Mouse (Mus musculus) midbrain, embryonic 10.5 days (tissue): ENCODE measurements around the gene Actn1. TPM values are rescaled to one million over a fixed set of nuclear protein-coding genes. Genes with fewer than 3 reads are reported as not detected.
"Not testable (repeated sequence)": the region's sequence is repeated elsewhere in the genome, so short reads cannot be mapped to it uniquely, and the experiment has no call there.

ENCODE experiments used
- DNase-seq: peaks from one replicate; pipeline ENCODE4 v3.0.0-alpha.2; 2017; ENCODE audit warnings: low spot score
- H3K27ac ChIP-seq: fragments of 300-500 bp; sonication (generic); replicated peaks from 2 replicates; pipeline ENCODE4 v1.5.1; 2016; ENCODE audit warnings: mild to moderate bottlenecking
- H3K27me3 ChIP-seq: fragments of 300-500 bp; sonication (generic); 2 replicates; pipeline ENCODE4 v1.6.1; 2016; ENCODE audit warnings: low read depth, mild to moderate bottlenecking; ENCODE audit not compliant: poor library complexity, severe bottlenecking
- H3K36me3 ChIP-seq: fragments of 300-500 bp; sonication (generic); 2 replicates; pipeline ENCODE4 v1.6.1; 2016; ENCODE audit warnings: mild to moderate bottlenecking, moderate library complexity
- H3K4me1 ChIP-seq: fragments of 300-500 bp; sonication (generic); 2 replicates; pipeline ENCODE4 v1.6.1; 2016
- H3K4me3 ChIP-seq: fragments of 300-500 bp; sonication (generic); 2 replicates; pipeline ENCODE4 v1.5.1; 2016; ENCODE audit warnings: mild to moderate bottlenecking, moderate library complexity
- H3K9me3 ChIP-seq: fragments of 300-500 bp; sonication (generic); replicated peaks from 2 replicates; pipeline ENCODE4 v1.6.1; 2016; ENCODE audit warnings: mild to moderate bottlenecking
- WGBS: fragments of 180-500 bp; shearing (Covaris S2); methylation state at CpG from one replicate; pipeline ENCODE4 v1.1.7; 2016; 5-methylcytosine and 5-hydroxymethylcytosine counted together
- polyA plus RNA-seq: library from polyadenylated mRNA; unstranded; fragments of >200 nt; fragmentation: Nextera tagmentation; extraction: Ambion mirVana; gene quantifications from 2 replicates; pipeline ENCODE4 v1.2.1, GENCODE M21; 2016

Gene Actn1
- polyA plus RNA-seq, 1 experiment from 2014 or later, result 24.9 TPM

GRCm38 (mm10) chr12:80275187-80275820, 15.1 kb upstream of the Actn1 start:
- DNase-seq, result no peak
- Histone ChIP-seq H3K4me3 (no peak overlapping the region), H3K4me1 (peaks cover 36% of the 10 kb centered on the region), H3K27ac (no peak overlapping the region), H3K9me3 (no peaks in the 10 kb centered on the region), H3K36me3 (no peaks in the 10 kb centered on the region), H3K27me3 (no peaks in the 10 kb centered on the region)
- WGBS, result 85% methylated on average over 5 of the region's 5 CpGs

DNA sequence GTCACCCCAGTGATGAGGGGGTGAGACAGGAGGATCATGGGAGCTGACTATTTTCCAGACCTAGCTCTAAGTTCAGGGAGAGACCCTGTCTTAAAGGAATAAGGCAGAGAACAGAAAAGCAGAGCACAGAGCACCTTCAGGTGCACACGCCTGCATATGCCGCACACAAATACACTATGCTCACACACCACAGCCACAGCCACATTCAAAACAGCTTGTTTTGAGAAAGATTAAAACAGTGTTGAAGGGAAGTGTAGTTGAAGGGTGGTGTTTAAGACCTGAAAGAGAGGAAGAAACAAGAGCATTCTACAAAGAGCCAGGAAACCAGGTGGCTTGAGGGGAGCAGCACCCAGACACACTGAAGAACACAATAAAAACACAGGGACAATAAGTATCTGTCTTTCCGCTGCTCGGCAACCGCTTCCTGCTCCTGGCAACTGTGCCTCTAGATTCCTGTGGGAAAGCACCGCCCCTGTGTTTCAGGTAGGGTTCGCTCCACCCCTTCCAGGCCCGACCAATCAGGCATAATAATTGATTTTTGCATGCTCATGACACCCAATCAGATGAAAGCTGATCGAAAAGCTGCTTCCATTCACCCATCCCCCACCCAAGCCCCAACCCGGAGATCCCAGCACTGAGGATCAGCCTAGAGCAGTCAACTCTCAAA, 13.0 kb upstream of the Actn1 start:
- peak overlapping the region; percentile 63 for H3K27ac ChIP-seq
- H3K9me3 ChIP-seq, result no peaks in the 10 kb centered on the region
- DNase-seq, result peak; percentile 78
- H3K4me3 ChIP-seq, result peak overlapping the region; percentile 33
- H3K4me1 ChIP-seq, result peaks cover 35% of the 10 kb centered on the region
- H3K36me3 ChIP-seq, result no peaks in the 10 kb centered on the region
- no peaks in the 10 kb centered on the region for H3K27me3 ChIP-seq
- WGBS, result 21% methylated on average over 10 of the region's 10 CpGs

DNA sequence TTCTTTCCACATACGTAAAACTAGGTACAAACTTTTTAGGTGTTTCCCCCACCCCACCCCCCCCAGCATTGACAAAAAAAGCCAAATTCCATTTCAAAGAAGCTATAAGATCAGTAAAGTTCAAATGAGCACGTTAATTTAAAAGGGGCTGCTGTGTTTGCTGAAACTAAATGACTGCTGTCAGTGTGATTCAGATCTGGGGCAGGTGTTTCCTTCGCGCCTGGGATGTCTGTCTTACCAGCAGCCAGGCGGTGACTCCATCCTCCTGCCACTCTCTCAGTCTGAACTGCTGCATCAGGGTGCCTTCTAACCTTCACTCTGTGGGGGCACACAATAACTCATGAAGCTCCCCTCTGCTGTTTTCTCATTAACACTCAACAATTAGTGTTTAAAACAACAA, 11.6 kb upstream of the Actn1 start:
- no peak overlapping the region for H3K4me3 ChIP-seq
- DNase-seq, result no peak
- WGBS, result 28% methylated on average over 5 of the region's 5 CpGs

GRCm38 (mm10) chr12:80270924-80271323, 10.8 kb upstream of the Actn1 start:
- Histone ChIP-seq H3K27ac (peak overlapping the region; percentile 64), H3K27me3 (no peaks in the 10 kb centered on the region), H3K9me3 (no peaks in the 10 kb centered on the region), H3K4me3 (no peak overlapping the region), H3K36me3 (no peaks in the 10 kb centered on the region), H3K4me1 (peaks cover 35% of the 10 kb centered on the region)
- peak; percentile 23 for DNase-seq
- 5% methylated on average over 3 of the region's 3 CpGs for WGBS

More for the DNA sequence above, 11.6 kb upstream of the Actn1 start:
- H3K27ac ChIP-seq, result no peak overlapping the region
- H3K27me3 ChIP-seq, result no peaks in the 10 kb centered on the region
- H3K9me3 ChIP-seq, result no peaks in the 10 kb centered on the region
- no peaks in the 10 kb centered on the region for H3K36me3 ChIP-seq
- peaks cover 35% of the 10 kb centered on the region for H3K4me1 ChIP-seq

GRCm38 (mm10) chr12:80269303-80269702, 9.1 kb upstream of the Actn1 start:
- Histone ChIP-seq H3K27ac (no peak overlapping the region), H3K4me1 (peaks cover 33% of the 10 kb centered on the region), H3K27me3 (no peaks in the 10 kb centered on the region), H3K36me3 (no peaks in the 10 kb centered on the region), H3K9me3 (no peaks in the 10 kb centered on the region), H3K4me3 (no peak overlapping the region)
- DNase-seq, result no peak
- 88% methylated on average over 2 of the region's 2 CpGs for WGBS

- Histone ChIP-seq H3K36me3 (no peaks in the 10 kb centered on the region), H3K9me3 (no peaks in the 10 kb centered on the region), H3K4me3 (no peak overlapping the region), H3K27ac (no peak overlapping the region), H3K27me3 (no peaks in the 10 kb centered on the region), H3K4me1 (peaks cover 21% of the 10 kb centered on the region)
- WGBS, result 87% methylated on average over 6 of the region's 6 CpGs
- DNase-seq, result no peak
These were observed 7.8 kb upstream of the Actn1 start for GRCm38 (mm10) chr12:80267962-80268361.

- DNase-seq, H3K27ac ChIP-seq, H3K36me3 ChIP-seq, H3K4me3 ChIP-seq, H3K9me3 ChIP-seq, H3K27me3 ChIP-seq: not testable (repeated sequence)
- peaks cover 18% of the 10 kb centered on the region for H3K4me1 ChIP-seq
- 85% methylated on average over 7 of the region's 7 CpGs for WGBS
These were observed 4.2 kb upstream of the Actn1 start for GRCm38 (mm10) chr12:80264388-80264787.

DNA sequence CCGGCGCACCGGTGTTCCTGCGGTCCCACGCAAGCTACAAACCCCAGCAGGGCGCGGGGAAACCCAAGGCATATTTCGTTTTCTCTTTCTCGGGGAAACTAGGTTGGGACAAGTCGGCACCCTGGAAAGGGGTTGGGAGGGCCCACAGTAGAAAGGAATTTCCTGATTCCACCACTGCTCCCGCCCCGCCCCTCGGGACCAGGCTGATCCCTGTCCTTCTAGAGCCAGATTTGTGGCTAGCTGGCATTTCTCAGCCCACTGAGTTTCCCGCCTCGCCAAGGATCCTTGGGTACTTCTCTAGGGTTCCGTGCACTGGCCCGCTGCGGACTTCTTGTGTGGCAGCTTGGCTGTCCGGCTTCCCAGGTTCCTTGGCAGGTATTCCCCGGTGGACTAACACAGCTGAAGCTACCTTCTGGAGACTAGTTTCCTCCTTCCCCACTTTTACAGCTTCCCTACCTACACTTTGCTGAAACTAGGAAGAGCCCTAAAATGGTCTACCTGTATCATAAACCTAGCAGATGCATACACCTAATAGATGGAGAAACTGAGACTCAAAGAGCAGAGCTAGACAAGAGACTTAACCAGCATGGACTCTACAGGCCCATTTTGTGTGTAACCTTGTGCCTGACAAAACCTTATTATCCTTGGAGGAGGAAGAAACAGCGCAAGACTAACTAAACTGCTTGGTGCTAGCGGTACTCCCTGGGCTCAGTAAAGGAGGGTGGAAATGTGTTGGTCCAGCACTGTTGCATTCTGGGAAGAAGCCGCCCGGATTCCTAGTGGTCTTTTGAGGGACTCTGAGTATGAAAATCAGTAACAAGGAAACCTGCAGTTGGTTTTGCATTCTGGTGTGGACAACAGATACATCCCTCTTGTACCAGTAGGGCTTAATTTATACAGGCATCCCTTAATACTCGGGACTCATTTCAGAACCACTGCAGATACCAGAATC, 849 bp upstream of the Actn1 start:
- Histone ChIP-seq H3K9me3 (no peaks in the 10 kb centered on the region), H3K27ac (peak overlapping the region; percentile 95), H3K36me3 (no peaks in the 10 kb centered on the region), H3K4me1 (peaks cover 42% of the 10 kb centered on the region), H3K4me3 (peak overlapping the region; percentile 87), H3K27me3 (peaks cover 7% of the 10 kb centered on the region)
- 12% methylated on average over 25 of the region's 25 CpGs for WGBS
- DNase-seq, result peak; percentile 33

DNA sequence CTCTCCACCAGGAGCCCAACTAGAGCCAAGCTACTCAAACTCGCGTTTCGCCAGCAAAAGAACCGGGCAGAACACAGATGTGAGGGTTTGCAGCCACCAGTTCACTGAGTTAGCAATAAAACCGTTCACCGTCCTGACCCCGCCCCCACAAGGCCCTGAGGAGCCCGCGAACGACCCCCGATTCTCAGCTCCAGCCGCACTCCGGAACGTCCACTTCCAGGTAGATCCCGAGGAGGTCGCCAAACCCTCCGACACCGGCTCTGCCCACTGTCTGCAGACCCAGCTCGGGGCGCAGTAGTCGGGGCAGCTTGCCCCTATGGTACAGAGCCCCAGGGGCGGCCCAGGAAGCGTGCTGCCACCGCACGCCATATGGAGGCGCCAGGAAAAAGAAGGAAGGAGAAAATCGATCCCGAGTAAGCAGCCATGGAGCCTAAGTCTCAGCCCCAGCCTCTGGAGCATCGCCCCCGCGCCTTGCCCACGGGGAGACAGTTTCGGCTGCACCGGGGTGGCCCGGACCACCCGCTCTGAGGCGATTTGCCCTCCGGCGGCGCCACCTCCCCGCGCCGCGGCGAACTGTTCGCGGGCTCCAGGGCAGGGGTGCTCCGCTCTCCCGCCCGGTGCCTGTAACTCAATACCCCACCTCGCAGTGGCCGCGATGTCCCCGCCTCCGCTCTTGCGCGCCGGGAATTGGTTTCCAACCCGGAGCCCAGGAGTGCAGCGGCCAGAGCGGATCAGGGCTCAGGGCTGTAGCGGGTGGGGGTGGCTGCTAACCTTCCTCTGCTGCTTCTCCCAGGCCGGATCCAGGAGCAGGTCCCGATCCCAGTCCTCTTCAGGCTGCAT, 735 bp downstream of the Actn1 start:
- Histone ChIP-seq H3K36me3 (no peaks in the 10 kb centered on the region), H3K4me1 (peaks cover 42% of the 10 kb centered on the region), H3K27ac (peak overlapping the region; percentile 95), H3K4me3 (peak overlapping the region; percentile 87), H3K27me3 (peaks cover 7% of the 10 kb centered on the region), H3K9me3 (no peaks in the 10 kb centered on the region)
- peak; percentile 87 for DNase-seq
- WGBS, result under 1% methylated on average over 64 of the region's 64 CpGs

DNA sequence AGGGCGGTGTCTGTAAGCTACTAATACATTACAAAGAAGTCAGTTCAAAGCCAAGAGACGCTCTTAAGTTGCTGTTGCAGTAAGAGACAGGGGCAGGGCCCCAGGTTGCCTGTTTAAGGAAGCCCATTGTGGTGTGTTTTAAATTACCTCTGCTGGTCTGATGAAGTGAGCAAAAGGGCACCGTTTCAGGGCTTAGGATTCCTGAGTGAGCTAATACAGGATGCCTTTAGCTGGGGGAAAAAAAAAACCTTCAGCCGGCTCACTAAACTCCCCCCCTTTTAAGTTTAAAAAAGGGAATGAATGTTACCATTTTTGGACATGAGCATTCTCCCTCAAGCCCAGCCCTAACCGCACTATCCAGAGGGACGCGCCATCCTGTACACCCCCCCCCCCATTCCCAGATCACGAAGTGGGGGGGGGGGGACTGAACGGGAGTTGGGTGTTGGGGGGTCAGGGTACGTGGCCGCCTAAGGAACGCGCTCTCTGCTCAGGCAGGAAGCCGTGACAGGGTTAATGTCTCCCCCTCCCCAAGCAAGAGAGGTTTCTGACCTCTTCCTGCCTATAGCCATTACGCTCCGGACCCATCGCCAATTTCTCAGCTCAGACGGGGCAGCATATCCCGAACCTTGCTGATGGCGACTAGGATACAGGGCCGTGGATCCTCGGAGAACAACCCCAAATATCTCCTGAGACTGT, 1.5 kb downstream of the Actn1 start:
- under 1% methylated on average over 22 of the region's 22 CpGs for WGBS
- peak overlapping the region; percentile 95 for H3K27ac ChIP-seq
- peaks cover 7% of the 10 kb centered on the region for H3K27me3 ChIP-seq
- no peaks in the 10 kb centered on the region for H3K9me3 ChIP-seq
- H3K36me3 ChIP-seq, result no peaks in the 10 kb centered on the region
- peaks cover 42% of the 10 kb centered on the region for H3K4me1 ChIP-seq
- peak overlapping the region; percentile 87 for H3K4me3 ChIP-seq
- peak; percentile 17 for DNase-seq

- Histone ChIP-seq H3K27ac (no peak overlapping the region), H3K4me1 (peaks cover 41% of the 10 kb centered on the region), H3K36me3 (no peaks in the 10 kb centered on the region), H3K4me3 (no peak overlapping the region), H3K9me3 (no peaks in the 10 kb centered on the region), H3K27me3 (no peaks in the 10 kb centered on the region)
- WGBS, result 61% methylated on average over 2 of the region's 2 CpGs
- no peak for DNase-seq
These were observed 8.2 kb downstream of the Actn1 start for GRCm38 (mm10) chr12:80251978-80252377.
